Mouse (Mus musculus) intestine, embryonic 16.5 days (tissue): Measurements from ENCODE around the gene Trp53. TPM values are rescaled to one million over a fixed set of nuclear protein-coding genes. Genes with fewer than 3 reads are reported as not detected.

Source experiments
- ATAC-seq: fragments of 200-750 bp; cut with Nextera tagmentation; 2 replicates; pipeline ENCODE4 v1.8.0; 2017; ENCODE audit warnings: moderate TSS enrichment, moderate library complexity
- H3K27ac ChIP-seq: fragments of 300-500 bp; sonication (generic); 2 replicates; pipeline ENCODE4 v1.5.1; 2014; ENCODE audit warnings: mild to moderate bottlenecking, low read length
- H3K27me3 ChIP-seq: fragments of 300-500 bp; sonication (generic); replicated peaks from 2 replicates; pipeline ENCODE4 v1.6.1; 2014; ENCODE audit warnings: low read length, control low read depth, mixed read lengths; ENCODE audit not compliant: control insufficient read depth, insufficient read depth
- H3K36me3 ChIP-seq: fragments of 300-500 bp; sonication (generic); 2 replicates; pipeline ENCODE4 v1.6.1; 2014; ENCODE audit warnings: low read length, control low read depth; ENCODE audit not compliant: control insufficient read depth, insufficient read depth
- H3K4me1 ChIP-seq: fragments of 300-500 bp; sonication (generic); 2 replicates; pipeline ENCODE4 v1.6.1; 2014; ENCODE audit warnings: low read length, control low read depth, mixed read lengths; ENCODE audit not compliant: control insufficient read depth, insufficient read depth
- H3K4me2 ChIP-seq: fragments of 300-500 bp; sonication (generic); 2 replicates; pipeline ENCODE4 v1.6.1; 2014; ENCODE audit warnings: low read depth, low read length, control low read depth
- H3K4me3 ChIP-seq: fragments of 300-500 bp; sonication (generic); 2 replicates; pipeline ENCODE4 v1.5.1; 2014; ENCODE audit warnings: mild to moderate bottlenecking, low read length
- H3K9ac ChIP-seq: fragments of 300-500 bp; sonication (generic); 2 replicates; pipeline ENCODE4 v1.6.1; 2014; ENCODE audit warnings: low read depth, low read length
- H3K9me3 ChIP-seq: fragments of 300-500 bp; sonication (generic); 2 replicates; pipeline ENCODE4 v1.6.1; 2016; ENCODE audit warnings: low read length, control low read depth; ENCODE audit not compliant: control insufficient read depth
- WGBS: fragments of 180-500 bp; shearing (Covaris S2); extraction: QIAGEN DNeasy Blood & Tissue Kit; methylation state at CpG from one replicate; pipeline ENCODE4 v1.1.7; 2014; 5-methylcytosine and 5-hydroxymethylcytosine counted together
- polyA plus RNA-seq: library from polyadenylated mRNA; unstranded; fragments of >200 nt; fragmentation: Nextera tagmentation; extraction: Ambion mirVana; gene quantifications from 2 replicates; pipeline ENCODE4 v1.2.1, GENCODE M21; 2015

Trp53 gene
- polyA plus RNA-seq, 1 experiment from 2014 or later = 148 TPM

DNA sequence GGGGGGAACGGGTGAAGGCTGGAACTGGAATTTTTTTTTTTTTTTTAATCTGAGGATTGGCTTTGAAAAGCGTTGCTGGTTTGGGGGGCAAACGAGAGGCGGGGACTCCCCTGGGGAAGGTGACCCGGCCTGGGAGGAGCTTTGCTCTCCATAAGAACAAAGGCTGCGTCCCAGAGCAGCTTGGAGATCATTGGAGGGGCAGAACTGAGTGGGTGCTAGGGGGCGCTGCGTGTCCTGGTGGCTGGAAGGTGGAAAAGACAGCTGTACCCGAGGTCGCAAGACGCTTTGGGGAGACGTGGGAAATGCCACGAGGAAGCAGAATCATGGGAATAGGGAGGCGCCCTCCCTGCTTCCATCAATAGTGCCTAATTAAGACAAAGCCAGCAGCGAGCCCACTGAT lies 33.1 kb upstream of the Trp53 start:
- H3K27ac ChIP-seq = peak overlapping the region; percentile 75
- H3K4me2 ChIP-seq = peak overlapping the region; percentile 92
- no peaks in the 10 kb centered on the region for H3K27me3 ChIP-seq
- peaks cover 17% of the 10 kb centered on the region for H3K4me1 ChIP-seq
- no peaks in the 10 kb centered on the region for H3K36me3 ChIP-seq
- H3K9me3 ChIP-seq = no peaks in the 10 kb centered on the region
- H3K9ac ChIP-seq = peak overlapping the region; percentile 80
- peak; percentile 49 for ATAC-seq
- WGBS = 4% methylated on average over 14 of the region's 15 CpGs
- H3K4me3 ChIP-seq = peak overlapping the region; percentile 59

DNA sequence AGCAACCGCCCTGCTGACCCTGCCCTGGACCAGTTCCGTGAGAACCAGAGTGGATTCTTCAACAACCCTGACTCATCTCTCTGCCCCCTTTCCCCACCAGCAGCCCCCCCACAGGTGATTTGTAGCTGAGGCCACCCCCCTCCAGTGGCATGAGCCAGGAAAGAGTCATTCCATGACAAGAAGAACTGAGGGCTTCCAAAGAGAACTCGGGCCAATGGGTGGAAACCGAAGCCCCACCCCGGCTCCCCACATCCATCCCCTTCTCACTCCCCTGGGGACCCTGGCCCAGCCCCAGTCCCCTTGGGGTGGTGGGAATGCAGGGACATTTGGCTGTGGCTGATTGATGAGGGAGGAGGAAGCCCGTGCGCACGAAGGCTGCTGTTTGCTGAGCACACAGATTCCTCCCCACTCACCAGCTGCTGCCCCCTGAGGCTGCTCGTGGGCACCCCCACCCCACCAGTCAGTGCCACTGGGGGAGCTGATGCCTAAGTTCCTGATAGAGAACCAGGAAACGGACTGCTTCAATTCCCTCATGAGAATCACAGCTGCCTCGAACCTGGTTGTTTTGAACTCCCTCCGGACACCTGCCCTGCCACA lies 31.0 kb upstream of the Trp53 start, which contains the start of gene Dnah2:
Gene Dnah2 (minus strand): TSS at position 51 of the 597 bp plus-strand sequence.
- no peak for ATAC-seq
- Histone ChIP-seq H3K4me3 (no peak within 1 kb of the TSS), H3K4me1 (peaks cover 17% of the 10 kb centered on the region), H3K27ac (no peak within 1 kb of the TSS), H3K9ac (no peak within 1 kb of the TSS), H3K27me3 (no peaks in the 10 kb centered on the region), H3K36me3 (no peaks in the 10 kb centered on the region), H3K4me2 (no peak within 1 kb of the TSS), H3K9me3 (no peaks in the 10 kb centered on the region)
- 40% methylated on average over 12 of the region's 12 CpGs for WGBS

DNA sequence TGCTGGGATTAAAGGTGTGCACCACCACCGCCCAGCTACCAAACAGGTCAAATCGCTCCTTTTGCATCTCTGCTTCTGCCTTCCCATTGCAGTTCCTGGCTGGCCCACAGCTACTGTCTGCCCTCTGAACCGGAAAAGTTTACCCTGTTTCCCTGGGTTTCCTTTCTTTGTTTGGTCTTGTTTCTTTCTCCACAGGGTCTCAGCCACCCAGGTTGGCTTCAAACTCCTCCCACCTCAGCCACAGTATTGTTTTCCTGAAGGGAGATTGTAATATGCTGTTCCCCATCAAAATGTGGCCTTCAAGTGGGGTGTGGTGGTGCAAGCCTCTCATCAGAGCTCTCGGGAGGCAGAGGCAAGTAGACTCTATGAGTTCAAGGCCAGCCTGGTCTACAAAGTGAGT lies 28.8 kb upstream of the Trp53 start:
- H3K9ac ChIP-seq = no peak overlapping the region
- no peak for ATAC-seq
- H3K4me1 ChIP-seq = peaks cover 13% of the 10 kb centered on the region
- H3K4me2 ChIP-seq = no peak overlapping the region
- no peak overlapping the region for H3K4me3 ChIP-seq
- no peaks in the 10 kb centered on the region for H3K9me3 ChIP-seq
- H3K36me3 ChIP-seq = no peaks in the 10 kb centered on the region
- WGBS = 69% methylated on average over 4 of the region's 4 CpGs
- H3K27ac ChIP-seq = no peak overlapping the region
- H3K27me3 ChIP-seq = no peaks in the 10 kb centered on the region

DNA sequence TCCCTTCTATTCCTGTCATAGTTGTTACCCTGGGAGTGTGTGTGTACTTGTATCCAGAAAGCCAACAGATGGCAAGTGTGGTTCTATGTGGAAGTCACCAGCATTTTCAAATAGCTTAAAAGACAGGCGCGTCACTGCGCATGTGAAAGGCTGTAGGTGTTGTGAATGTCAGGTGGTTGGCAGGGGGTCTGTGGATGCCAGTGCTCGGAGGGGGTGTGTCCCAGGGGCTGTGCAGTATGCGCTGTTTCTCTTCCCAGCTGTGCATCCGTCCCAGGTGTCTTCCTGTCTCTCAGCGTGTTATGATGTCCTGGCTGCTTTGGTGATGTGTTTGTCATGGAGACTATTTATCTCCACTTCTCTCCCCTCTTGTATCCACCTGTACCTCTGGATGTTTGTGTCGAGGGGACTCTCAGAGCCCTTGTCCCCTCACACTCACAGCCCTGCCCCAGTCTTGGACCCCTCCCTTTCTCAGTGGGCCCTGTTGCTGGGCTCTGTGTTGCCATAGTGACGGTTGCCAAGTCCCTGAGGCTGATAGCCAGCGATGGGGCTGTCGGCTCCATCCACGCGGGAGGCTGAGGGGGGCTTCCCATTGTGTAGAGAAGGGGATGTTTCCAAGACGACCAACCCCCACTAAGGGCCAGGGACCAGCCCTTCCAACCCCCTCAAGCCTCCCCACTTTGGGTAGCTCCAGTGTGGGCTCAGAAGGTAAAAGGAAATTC lies 27.4 kb upstream of the Trp53 start:
- Histone ChIP-seq H3K27me3 (no peaks in the 10 kb centered on the region), H3K9ac (no peak overlapping the region; the same call in 1 of the 2 replicates), H3K9me3 (no peaks in the 10 kb centered on the region), H3K27ac (no peak overlapping the region), H3K36me3 (no peaks in the 10 kb centered on the region), H3K4me2 (no peak overlapping the region), H3K4me1 (peaks cover 1% of the 10 kb centered on the region), H3K4me3 (no peak overlapping the region)
- WGBS = 22% methylated on average over 14 of the region's 14 CpGs
- ATAC-seq = 0 out of 2 replicates have a peak, but pooled peaks have one; percentile 11

DNA sequence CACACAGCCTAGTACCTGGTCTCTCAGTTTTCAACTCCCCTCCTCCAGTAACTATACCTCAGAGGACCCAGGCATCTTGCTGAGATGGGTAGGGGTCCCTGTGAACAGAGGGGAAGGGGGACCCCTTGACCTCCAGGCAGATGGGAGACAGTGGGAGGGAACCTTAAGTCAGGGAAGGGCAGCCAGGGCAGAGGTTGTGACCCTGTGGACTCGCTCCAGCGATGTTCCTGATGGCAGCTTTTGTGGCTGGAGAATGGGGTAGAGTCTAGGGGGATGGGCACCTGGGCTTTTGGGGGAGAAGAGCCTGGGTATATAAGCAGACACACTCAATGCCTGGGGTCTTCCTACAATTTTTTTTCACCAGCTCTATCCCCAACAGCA lies 26.8 kb upstream of the Trp53 start:
- no peak for ATAC-seq
- no peaks in the 10 kb centered on the region for H3K4me1 ChIP-seq
- 28% methylated on average over 2 of the region's 2 CpGs for WGBS

DNA sequence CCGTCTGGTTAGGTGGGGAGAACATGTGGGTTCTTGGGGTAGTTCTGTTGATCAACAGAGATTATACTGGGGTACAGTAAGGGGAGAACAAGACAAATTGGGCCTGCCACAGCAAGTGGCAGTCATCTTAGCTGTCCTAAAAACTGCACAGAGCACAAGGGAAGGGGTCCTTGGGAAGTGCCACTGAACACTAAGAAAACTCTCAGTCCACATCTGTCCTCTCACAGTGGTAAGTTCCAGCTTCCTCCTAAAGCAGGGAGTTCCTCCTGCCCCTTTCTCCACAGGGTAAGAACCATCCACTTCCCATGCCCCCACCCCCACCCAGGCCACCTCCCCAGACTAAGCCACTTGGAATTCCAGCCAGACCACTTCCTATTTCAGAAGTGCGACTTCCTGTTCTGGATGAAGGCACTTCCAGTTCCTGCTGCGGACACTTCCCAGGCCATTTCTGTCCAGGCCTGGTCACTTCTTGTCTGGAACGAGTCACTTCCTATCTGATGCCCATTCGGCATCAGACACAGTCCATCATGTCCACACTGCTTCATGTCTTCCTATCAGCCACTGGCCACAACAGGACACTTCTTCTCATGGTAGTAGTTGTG lies 25.5 kb upstream of the Trp53 start:
- Histone ChIP-seq H3K4me2 (no peak overlapping the region), H3K36me3 (no peaks in the 10 kb centered on the region), H3K4me3 (no peak overlapping the region), H3K9me3 (no peaks in the 10 kb centered on the region), H3K27me3 (no peaks in the 10 kb centered on the region), H3K27ac (no peak overlapping the region), H3K9ac (no peak overlapping the region), H3K4me1 (peaks cover 10% of the 10 kb centered on the region)
- WGBS = 85% methylated on average over 5 of the region's 5 CpGs
- no peak for ATAC-seq

More for the DNA sequence above, 26.8 kb upstream of the Trp53 start:
- no peak overlapping the region for H3K9ac ChIP-seq
- H3K27ac ChIP-seq = no peak overlapping the region
- no peaks in the 10 kb centered on the region for H3K9me3 ChIP-seq
- H3K4me2 ChIP-seq = no peak overlapping the region
- H3K27me3 ChIP-seq = no peaks in the 10 kb centered on the region
- H3K36me3 ChIP-seq = no peaks in the 10 kb centered on the region
- H3K4me3 ChIP-seq = no peak overlapping the region

DNA sequence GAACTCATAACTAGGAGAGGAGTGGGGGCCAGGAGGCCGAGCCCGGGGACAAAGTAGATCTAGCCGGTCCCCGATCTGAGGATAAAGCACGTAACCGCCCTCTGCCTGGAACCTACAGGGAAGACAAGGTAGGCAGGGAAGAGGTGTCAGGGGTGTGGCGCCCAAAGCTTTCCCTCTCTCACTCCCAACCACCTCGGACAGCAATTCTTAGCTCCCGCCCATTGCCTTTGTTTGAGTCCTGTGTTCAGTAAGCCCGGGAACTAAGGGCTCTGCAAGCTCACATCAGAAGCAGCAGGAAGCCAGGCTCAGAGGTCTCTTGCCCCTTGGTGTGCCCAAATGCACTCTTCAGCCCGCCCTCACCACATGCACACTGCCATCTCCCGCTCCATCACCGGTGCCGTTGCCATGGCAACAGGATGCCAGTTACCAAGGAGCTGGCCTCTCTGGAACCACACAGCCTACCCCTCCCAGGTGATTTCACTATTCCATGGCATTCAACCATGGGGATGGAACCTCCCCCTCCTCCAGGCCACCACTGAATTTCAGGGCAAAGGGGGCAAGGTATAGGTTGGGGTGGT lies 22.7 kb upstream of the Trp53 start:
- Histone ChIP-seq H3K27me3 (no peaks in the 10 kb centered on the region), H3K36me3 (peaks cover 5% of the 10 kb centered on the region), H3K9me3 (no peaks in the 10 kb centered on the region), H3K4me1 (peaks cover 10% of the 10 kb centered on the region), H3K27ac (no peak overlapping the region), H3K9ac (no peak overlapping the region), H3K4me2 (no peak overlapping the region), H3K4me3 (no peak overlapping the region)
- 44% methylated on average over 14 of the region's 14 CpGs for WGBS
- no peak for ATAC-seq

DNA sequence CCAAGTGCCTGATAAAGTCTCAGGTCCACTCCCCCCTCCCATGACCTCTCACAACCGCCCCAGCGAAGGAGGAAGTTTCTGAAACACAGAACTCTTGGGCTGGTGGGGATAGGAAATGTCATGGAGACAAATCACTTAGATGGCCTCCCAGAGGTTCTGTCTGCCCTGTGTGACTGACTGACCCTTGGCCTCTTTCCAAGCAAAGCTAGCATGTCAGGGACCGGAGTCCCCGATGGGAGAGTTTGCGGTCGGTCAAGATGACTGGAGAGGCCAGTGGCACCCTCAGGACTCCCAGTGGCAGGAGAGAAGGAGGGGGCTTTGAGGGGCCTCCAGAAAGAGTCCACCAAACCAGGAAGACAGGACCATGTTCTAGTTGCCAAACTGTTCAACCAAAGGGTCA lies 21.4 kb upstream of the Trp53 start:
- Histone ChIP-seq H3K27ac (no peak overlapping the region), H3K36me3 (peaks cover 15% of the 10 kb centered on the region), H3K4me2 (peak overlapping the region; percentile 86), H3K4me1 (peaks cover 10% of the 10 kb centered on the region), H3K9ac (peak overlapping the region; percentile 85; the same call in 1 of the 2 replicates), H3K9me3 (no peaks in the 10 kb centered on the region), H3K4me3 (peak overlapping the region; percentile 56), H3K27me3 (no peaks in the 10 kb centered on the region)
- no peak for ATAC-seq
- 21% methylated on average over 6 of the region's 6 CpGs for WGBS

DNA sequence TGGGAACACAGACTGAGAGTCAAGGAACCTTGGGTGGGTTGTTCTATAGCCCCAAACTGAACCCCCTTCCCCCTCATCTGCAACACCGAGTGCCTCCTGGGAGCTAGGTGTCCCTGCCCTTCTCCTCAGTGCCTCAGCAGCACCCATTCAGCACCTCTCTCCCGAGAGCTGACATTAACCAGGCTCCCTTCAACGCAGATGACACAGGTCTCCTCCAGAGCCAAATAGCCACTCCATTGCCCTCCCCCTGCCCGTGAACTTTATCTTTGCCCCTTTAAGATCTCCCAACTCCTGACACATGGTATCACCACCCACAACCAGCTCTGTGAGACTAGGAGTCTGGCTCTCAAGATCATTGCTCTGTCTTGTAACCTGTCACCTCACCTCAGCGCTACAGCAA lies 21.0 kb upstream of the Trp53 start:
- whole genome bisulfite sequencing = 14% methylated on average over 5 of the region's 5 CpGs
- H3K27ac ChIP-seq = no peak overlapping the region
- H3K36me3 ChIP-seq = peaks cover 15% of the 10 kb centered on the region
- H3K4me1 ChIP-seq = peaks cover 10% of the 10 kb centered on the region
- no peaks in the 10 kb centered on the region for H3K9me3 ChIP-seq
- no peaks in the 10 kb centered on the region for H3K27me3 ChIP-seq
- peak overlapping the region; percentile 86 for H3K4me2 ChIP-seq
- peak; percentile 12; the same call in 1 of the 2 replicates for ATAC-seq
- peak overlapping the region; percentile 85; the same call in 1 of the 2 replicates for H3K9ac ChIP-seq
- peak overlapping the region; percentile 56 for H3K4me3 ChIP-seq
